Mouse (Mus musculus): Measurements from ENCODE around the gene Wdr70.

The Wdr70 gene

DNA sequence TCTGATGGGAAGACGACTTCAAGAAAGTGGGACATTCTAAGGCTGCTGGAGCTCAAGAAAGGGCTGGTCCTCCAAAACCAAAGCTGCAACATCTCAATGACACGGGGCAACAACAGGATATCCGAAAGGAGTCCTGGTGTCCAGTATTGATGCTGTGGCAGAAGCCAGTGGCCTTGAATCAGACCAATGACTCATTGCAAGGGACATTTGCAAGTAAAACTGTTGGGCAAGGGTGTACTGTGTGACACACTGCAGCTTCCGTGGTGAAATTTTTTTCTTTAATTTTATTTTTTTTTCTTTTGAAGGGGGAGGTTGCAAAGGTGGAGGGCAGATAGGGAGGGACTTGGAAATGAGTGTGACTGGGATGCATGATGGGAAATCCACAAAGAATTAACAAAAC, 256.6 kb downstream of the Wdr70 start:
- DNase-seq: no peak

DNA sequence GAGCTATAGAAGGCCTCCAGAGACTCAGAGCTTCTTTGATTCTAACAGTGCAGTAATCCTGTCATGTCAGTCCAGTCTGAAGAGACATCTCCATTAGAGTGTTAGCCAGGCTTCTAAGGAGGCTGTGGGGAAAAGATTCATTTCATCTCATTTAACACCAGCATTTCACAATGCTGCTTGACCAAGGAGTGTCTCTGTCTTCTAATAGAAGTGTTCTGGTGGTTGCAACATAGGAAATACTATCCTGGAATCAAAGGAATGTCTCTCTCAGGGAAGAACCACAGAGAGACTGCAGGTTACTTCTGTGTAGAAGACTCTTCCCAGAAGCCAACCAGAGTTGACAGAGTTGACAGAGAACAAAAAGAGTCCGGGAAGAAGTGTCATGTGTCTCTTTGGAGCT, 257.3 kb downstream of the Wdr70 start:
- DNase-seq: no peak

DNA sequence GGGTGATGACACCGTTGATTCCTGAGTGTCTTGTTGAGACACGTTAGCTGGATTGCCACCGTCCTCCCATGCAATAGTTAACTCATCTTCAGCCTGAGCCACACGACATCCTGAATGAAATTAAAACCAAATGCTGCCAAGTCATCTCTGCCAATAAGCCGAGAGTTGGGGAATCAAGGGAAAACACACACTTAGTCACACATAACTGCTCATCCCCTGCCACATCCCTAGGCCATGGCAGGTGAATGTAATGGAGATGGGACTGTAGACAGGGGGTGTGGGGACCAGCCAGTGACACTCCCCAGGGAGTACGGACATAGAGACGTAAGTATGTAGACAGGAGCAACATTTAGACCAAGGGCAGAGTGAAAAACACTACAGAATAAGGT, 260.1 kb downstream of the Wdr70 start:
- no peak for DNase-seq

DNA sequence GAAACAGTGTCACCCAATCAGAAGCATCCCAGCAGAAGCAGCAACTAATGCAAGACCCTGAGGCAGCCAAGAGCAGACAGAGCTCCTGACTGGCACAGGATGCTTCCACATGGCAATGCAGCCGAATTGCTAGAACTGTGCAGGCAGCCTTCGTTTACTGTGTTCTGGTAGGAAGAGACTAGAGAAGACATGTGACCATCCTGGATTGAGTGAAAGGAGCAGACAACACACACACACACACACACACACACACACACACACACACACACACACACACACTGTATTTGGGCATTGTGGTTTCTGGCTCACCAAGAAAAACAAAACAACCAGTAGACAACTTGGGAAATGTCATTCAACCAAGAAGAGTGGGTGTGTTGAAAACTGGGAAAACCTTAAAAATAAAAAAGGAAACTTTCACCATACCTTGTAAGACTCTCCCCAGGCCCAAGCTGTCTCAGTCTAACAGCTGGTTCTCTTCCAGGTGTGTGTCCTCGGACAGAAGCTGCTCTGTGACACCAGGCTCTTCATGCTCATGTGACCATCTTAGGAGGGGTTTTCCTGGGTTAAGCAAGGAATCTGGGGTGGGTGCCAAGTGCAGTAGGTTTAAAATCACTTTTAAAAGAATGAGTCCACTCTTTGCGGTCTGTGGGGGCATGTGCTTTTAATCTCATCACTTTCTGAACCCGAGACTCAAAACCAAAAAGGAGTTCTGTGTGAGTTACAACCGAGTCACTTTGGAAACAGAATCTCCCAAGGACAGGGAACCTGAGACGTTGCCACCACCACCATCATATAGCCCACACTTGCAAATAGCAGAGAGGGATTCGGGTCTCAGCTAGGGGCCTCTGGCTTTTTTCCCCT, 260.7 kb downstream of the Wdr70 start:
- DNase-seq: no peak

DNA sequence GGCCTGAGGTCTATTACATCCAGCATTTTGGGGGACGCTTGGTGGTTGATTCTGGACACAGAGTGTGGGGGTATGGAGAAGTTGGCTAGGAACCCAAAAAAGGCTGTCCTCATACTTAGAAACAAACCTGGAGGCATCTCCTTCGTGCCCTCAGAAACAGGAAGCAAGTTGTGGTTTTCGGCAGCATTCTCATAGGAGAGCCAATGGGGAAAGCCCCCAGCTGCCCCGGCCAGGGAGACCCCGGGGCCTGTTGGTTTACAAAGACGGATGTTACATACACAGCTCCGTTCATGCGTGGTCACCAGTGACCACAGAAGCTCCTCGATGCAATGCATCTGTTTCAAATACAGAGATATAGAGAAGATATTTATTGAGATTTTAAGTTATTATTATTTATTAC, 263.6 kb downstream of the Wdr70 start:
- no peak for DNase-seq

DNA sequence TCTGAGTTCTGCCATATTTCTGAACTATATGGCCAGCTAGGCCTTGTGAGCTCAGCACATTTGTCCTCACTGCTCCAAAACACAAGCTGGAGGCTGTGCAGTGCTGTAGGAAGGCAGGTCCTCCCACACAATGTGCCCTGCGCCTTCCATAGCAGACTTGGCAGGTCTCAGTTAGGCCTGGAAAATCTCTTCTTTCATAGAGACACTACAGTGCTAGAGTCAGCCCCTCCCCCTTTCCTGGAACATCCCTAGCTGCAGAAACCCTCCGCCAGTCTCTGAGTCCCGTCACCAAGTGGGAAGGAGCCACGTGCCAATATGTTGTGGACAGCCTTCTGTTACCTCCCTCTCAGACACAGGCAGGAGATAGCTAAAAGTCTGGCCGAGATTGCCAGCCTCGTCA, 273.5 kb downstream of the Wdr70 start:
- no peak for DNase-seq

DNA sequence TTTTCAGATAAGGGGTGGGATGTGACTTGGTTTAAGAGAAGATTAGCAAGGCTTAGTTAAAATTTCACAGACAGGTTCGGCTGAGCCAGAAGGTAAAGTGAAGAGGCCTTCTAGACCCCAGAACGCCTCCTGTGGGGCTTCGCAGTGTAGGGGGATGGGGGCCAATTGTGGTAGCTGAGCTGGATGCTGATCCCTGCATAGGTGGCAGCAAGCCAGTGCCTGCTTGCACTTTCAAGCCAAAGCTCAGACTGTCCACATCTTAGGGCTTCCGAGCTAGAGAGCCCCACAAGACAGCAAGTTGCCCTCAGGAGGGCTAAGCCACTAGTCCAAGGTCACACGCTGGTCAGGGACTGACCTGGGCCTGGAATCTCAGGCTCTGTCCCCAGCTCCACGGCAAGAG, 275.1 kb downstream of the Wdr70 start:
- DNase-seq: no peak

Measured in thymus, postnatal 14 days (tissue).